Comparison of ENCODE assay signal across 8 mouse cellular contexts in the genomic region with DNA sequence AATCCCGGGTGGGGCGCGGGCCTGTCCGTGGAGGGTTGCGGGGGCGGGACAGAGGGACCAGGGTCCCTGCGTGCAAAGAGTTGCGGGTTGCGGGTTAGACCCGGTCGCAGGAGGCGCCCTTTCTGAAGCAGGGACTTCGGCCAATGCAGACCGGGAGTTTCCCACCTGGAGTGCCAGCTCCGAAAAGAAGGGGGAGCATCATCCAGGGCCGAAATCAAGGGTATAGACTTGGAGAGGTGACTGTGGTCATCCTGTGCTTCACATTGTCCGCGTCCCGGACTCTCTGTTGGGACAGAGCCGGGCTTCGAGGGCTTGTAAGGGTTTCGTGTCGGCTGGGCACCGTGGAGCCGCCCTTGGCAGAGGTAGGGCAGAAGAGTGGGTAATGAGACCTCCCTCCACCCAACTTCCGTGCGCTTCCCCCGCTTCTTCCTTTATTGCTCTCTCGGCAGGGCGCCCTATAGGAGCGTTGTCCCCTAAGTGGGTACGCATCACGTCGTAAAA. TPM values are rescaled to one million over a fixed set of nuclear protein-coding genes. Genes with fewer than 3 reads are reported as not detected.
DNase-seq lines count a peak whose midpoint lies in the region; ATAC-seq and TF ChIP-seq lines count a peak whose summit lies in the region.

No protein-coding gene starts in this region.

- peak overlapping the region; percentile 52 for H3K27ac ChIP-seq in embryonic facial prominence, embryonic 11.5 days (replicated peaks; ENCODE audit: low read depth, low read length)
- H3K27ac ChIP-seq in heart, embryonic 14.5 days (replicated peaks in 1 of 2; ENCODE audit: control insufficient read depth in 1 of 2, insufficient read depth in 1 of 2, low read depth in 2 of 2, low read length in 2 of 2): peak overlapping the region; percentile 89
- H3K27ac ChIP-seq in lung, embryonic 14.5 days (ENCODE audit: low read depth): peak overlapping the region; percentile 87
- H3K27ac ChIP-seq in olfactory bulb, adult 2 months (ENCODE audit: insufficient read depth, low read depth, low read length): no peak overlapping the region

- peaks cover 45% of the 10 kb centered on the region for H3K79me3 ChIP-seq in C2C12 (ENCODE audit: low read depth)

- peak overlapping the region; percentile 79 for H3K4me2 ChIP-seq in embryonic facial prominence, embryonic 11.5 days (ENCODE audit: low read depth, low read length)
- peak overlapping the region; percentile 91 for H3K4me2 ChIP-seq in heart, embryonic 14.5 days (ENCODE audit: low read length)
- H3K4me2 ChIP-seq in lung, embryonic 14.5 days: peak overlapping the region; percentile 84

- peak overlapping the region; percentile 63 for H3K4me3 ChIP-seq in C2C12 (ENCODE audit: insufficient read depth, poor library complexity, severe bottlenecking)
- H3K4me3 ChIP-seq in embryonic facial prominence, embryonic 11.5 days (ENCODE audit: low read depth, low read length): peak overlapping the region; percentile 73
- H3K4me3 ChIP-seq in heart, embryonic 14.5 days (ENCODE audit: control insufficient read depth in 1 of 2, insufficient read depth in 1 of 2, low read depth in 1 of 2, low read length in 2 of 2): peak overlapping the region; percentile 76 to 89
- H3K4me3 ChIP-seq in lung, embryonic 14.5 days (ENCODE audit: low read depth, low read length): peak overlapping the region; percentile 82
- H3K4me3 ChIP-seq in olfactory bulb, adult 2 months (ENCODE audit: insufficient read depth, low read depth, low read length): peak overlapping the region; percentile 85

- peaks cover 12% of the 10 kb centered on the region for H3K36me3 ChIP-seq in C2C12 (ENCODE audit: control insufficient read depth, insufficient read depth)
- H3K36me3 ChIP-seq in embryonic facial prominence, embryonic 11.5 days (replicated peaks; ENCODE audit: control insufficient read depth, insufficient read depth, low read depth, low read length): no peaks in the 10 kb centered on the region
- peaks cover 7% of the 10 kb centered on the region; the same call in 1 of the 2 replicates for H3K36me3 ChIP-seq in heart, embryonic 14.5 days (ENCODE audit: control insufficient read depth, insufficient read depth, low read length)
- peaks cover 15% of the 10 kb centered on the region for H3K36me3 ChIP-seq in lung, embryonic 14.5 days (ENCODE audit: insufficient read depth)

- no peak for TF ChIP-seq POLR2A in olfactory bulb, adult 2 months (IDR thresholded peaks at IDR 0.05; ENCODE audit: insufficient read depth, low read depth, low read length)

- no peaks in the 10 kb centered on the region for H3K27me3 ChIP-seq in C2C12 (ENCODE audit: control insufficient read depth, insufficient read depth, insufficient read length)
- no peaks in the 10 kb centered on the region for H3K27me3 ChIP-seq in embryonic facial prominence, embryonic 11.5 days (ENCODE audit: control insufficient read depth, insufficient read depth, low read length)
- no peaks in the 10 kb centered on the region for H3K27me3 ChIP-seq in heart, embryonic 14.5 days (ENCODE audit: control insufficient read depth, insufficient read depth, low read length)
- H3K27me3 ChIP-seq in lung, embryonic 14.5 days (ENCODE audit: insufficient read depth, low read length): no peaks in the 10 kb centered on the region

- peak; percentile 51 for ATAC-seq in embryonic facial prominence, embryonic 11.5 days (replicated peaks; ENCODE audit: insufficient number of reproducible peaks, low FRiP score, low TSS enrichment, low read depth)
- ATAC-seq in heart, embryonic 14.5 days (ENCODE audit: insufficient number of reproducible peaks, insufficient read depth, low FRiP score, low read depth): peak; percentile 49
- ATAC-seq in lung, embryonic 14.5 days (ENCODE audit: insufficient read depth): no peak; the same call in 1 of the 2 replicates

- no peaks in the 10 kb centered on the region for H3K4me1 ChIP-seq in embryonic facial prominence, embryonic 11.5 days (ENCODE audit: control insufficient read depth, insufficient read depth, low read length)
- peaks cover 0 to 16% of the 10 kb centered on the region in 2 experiments; a peak in 1 of 4 replicates for H3K4me1 ChIP-seq in heart, embryonic 14.5 days (ENCODE audit: control insufficient read depth in 2 of 2, insufficient read depth in 2 of 2, low read length in 2 of 2)
- H3K4me1 ChIP-seq in lung, embryonic 14.5 days (ENCODE audit: insufficient read depth): 0 out of 2 replicates have a peak, but pooled peaks cover 2% of the 10 kb centered on the region
- H3K4me1 ChIP-seq in olfactory bulb, adult 2 months (ENCODE audit: control insufficient read depth, insufficient read depth, low read length): no peaks in the 10 kb centered on the region

- peak overlapping the region; percentile 62 for H3ac ChIP-seq in C2C12 (ENCODE audit: control insufficient read depth, insufficient read length, low read depth)

- H3K9ac ChIP-seq in embryonic facial prominence, embryonic 11.5 days (replicated peaks; ENCODE audit: low read length): peak overlapping the region; percentile 78
- peak overlapping the region; percentile 84 for H3K9ac ChIP-seq in heart, embryonic 14.5 days (ENCODE audit: low read length)
- peak overlapping the region; percentile 80 for H3K9ac ChIP-seq in lung, embryonic 14.5 days

- H3K79me2 ChIP-seq in C2C12 (ENCODE audit: control insufficient read depth, insufficient read depth): peaks cover 55% of the 10 kb centered on the region

- under 1% methylated on average over 34 of the region's 34 CpGs for WGBS in embryonic facial prominence, embryonic 11.5 days
- under 1% methylated on average over 34 of the region's 34 CpGs for WGBS in heart, embryonic 14.5 days
- under 1% methylated on average over 34 of the region's 34 CpGs for WGBS in lung, embryonic 14.5 days
- under 1% methylated on average over 34 of the region's 34 CpGs for WGBS in olfactory bulb, adult 2 months

- DNase-seq in adrenal gland, adult (ENCODE audit: inconsistent age in 2 of 2, low spot score in 1 of 2): peak; percentile 69 to 88
- peak; percentile 61 for DNase-seq in embryonic facial prominence, embryonic 11.5 days (ENCODE audit: low spot score)
- DNase-seq in kidney, postnatal 36 days: peak; percentile 45 to 76
- peak; percentile 58 for DNase-seq in lung, embryonic 14.5 days
- peak; percentile 76 for DNase-seq in thymus, postnatal 14 days

- peak; percentile 10 for TF ChIP-seq CTCF in C2C12 (IDR thresholded peaks at IDR 0.05; ENCODE audit: control insufficient read depth, insufficient read depth, insufficient read length)
- TF ChIP-seq CTCF in lung, embryonic 14.5 days (IDR thresholded peaks at IDR 0.05; ENCODE audit: low read depth): peak; percentile 32
- TF ChIP-seq CTCF in olfactory bulb, adult 2 months (IDR thresholded peaks at IDR 0.05; ENCODE audit: insufficient read depth, low read depth, low read length): no peak

- H3K9me3 ChIP-seq in embryonic facial prominence, embryonic 11.5 days (replicated peaks; ENCODE audit: control insufficient read depth, low read length): no peaks in the 10 kb centered on the region
- no peaks in the 10 kb centered on the region for H3K9me3 ChIP-seq in heart, embryonic 14.5 days (ENCODE audit: control insufficient read depth, low read length)
- no peaks in the 10 kb centered on the region for H3K9me3 ChIP-seq in lung, embryonic 14.5 days (ENCODE audit: low read depth, low read length)

TF ChIP-seq in C2C12, 6 proteins besides CTCF, POLR2A, EP300 and RAD21:
- TF ChIP-seq MYOD1 (IDR thresholded peaks at IDR 0.05; ENCODE audit: control insufficient read depth, insufficient read length, low read depth) (no peak), USF1 (IDR thresholded peaks at IDR 0.05; ENCODE audit: low read depth) (no peak), MAX (IDR thresholded peaks at IDR 0.05) (no peak), MYOG (IDR thresholded peaks at IDR 0.05; ENCODE audit: control insufficient read depth, extremely low read depth, insufficient read length) (no peak), FOSL1 (IDR thresholded peaks at IDR 0.05; ENCODE audit: insufficient read depth, low read length, poor library complexity, severe bottlenecking) (no peak), CEBPB (IDR thresholded peaks at IDR 0.05; ENCODE audit: low read depth) (no peak)
TF ChIP-seq in C2C12: peak in this region for 0.

RNA-seq across cellular contexts. Expression of a gene that starts 0.6 kb away (rescaled TPM):
- polyA plus RNA-seq in C2C12 (2012; fragmentation: generic; extraction: Trizol): 6.8 TPM
- 17.3 and 17.9 TPM in 2 replicates for polyA plus RNA-seq in embryonic facial prominence, embryonic 11.5 days (2014; fragmentation: Nextera tagmentation; extraction: Ambion mirVana)
- polyA plus RNA-seq in heart, embryonic 14.5 days (2014; fragmentation: Nextera tagmentation; extraction: Ambion mirVana): 14.8 and 14.9 TPM in 2 replicates
- polyA plus RNA-seq in lung, embryonic 14.5 days (2014; fragmentation: Nextera tagmentation; extraction: Ambion mirVana): 19.2 and 19.5 TPM in 2 replicates
- 103 TPM in 1 of 2 replicates, not detected in the other for polyA plus RNA-seq in olfactory bulb, adult 2 months (2012; ENCODE audit: insufficient read depth, insufficient read length, low replicate concordance, missing spikeins)

RNA-seq across cellular contexts. Expression of a gene that starts 0.8 kb away (rescaled TPM):
- 6.2 TPM for polyA plus RNA-seq in C2C12 (2012; fragmentation: generic; extraction: Trizol)
- 37.9 and 45.5 TPM in 2 replicates for polyA plus RNA-seq in embryonic facial prominence, embryonic 11.5 days (2014; fragmentation: Nextera tagmentation; extraction: Ambion mirVana)
- 25.5 and 25.6 TPM in 2 replicates for polyA plus RNA-seq in heart, embryonic 14.5 days (2014; fragmentation: Nextera tagmentation; extraction: Ambion mirVana)
- 32.5 and 34.0 TPM in 2 replicates for polyA plus RNA-seq in lung, embryonic 14.5 days (2014; fragmentation: Nextera tagmentation; extraction: Ambion mirVana)
- 109 TPM in 1 of 2 replicates, not detected in the other for polyA plus RNA-seq in olfactory bulb, adult 2 months (2012; ENCODE audit: insufficient read depth, insufficient read length, low replicate concordance, missing spikeins)

RNA-seq across cellular contexts. Expression of a gene that starts 19.3 kb away (rescaled TPM):
- 172 TPM for polyA plus RNA-seq in C2C12 (2012; fragmentation: generic; extraction: Trizol)
- polyA plus RNA-seq in embryonic facial prominence, embryonic 11.5 days (2014; fragmentation: Nextera tagmentation; extraction: Ambion mirVana): 244 and 273 TPM in 2 replicates
- 86.3 and 86.8 TPM in 2 replicates for polyA plus RNA-seq in heart, embryonic 14.5 days (2014; fragmentation: Nextera tagmentation; extraction: Ambion mirVana)
- 259 and 263 TPM in 2 replicates for polyA plus RNA-seq in lung, embryonic 14.5 days (2014; fragmentation: Nextera tagmentation; extraction: Ambion mirVana)
- polyA plus RNA-seq in olfactory bulb, adult 2 months (2012; ENCODE audit: insufficient read depth, insufficient read length, low replicate concordance, missing spikeins): not detected in 2 replicates
